Mouse (Mus musculus): ENCODE data around the gene BC017158. TPM values are rescaled to one million over a fixed set of nuclear protein-coding genes. Genes with fewer than 3 reads are reported as not detected.

Gene BC017158
- polyA plus RNA-seq, 1 experiment from 2014 or later, result 36.3 TPM

DNA sequence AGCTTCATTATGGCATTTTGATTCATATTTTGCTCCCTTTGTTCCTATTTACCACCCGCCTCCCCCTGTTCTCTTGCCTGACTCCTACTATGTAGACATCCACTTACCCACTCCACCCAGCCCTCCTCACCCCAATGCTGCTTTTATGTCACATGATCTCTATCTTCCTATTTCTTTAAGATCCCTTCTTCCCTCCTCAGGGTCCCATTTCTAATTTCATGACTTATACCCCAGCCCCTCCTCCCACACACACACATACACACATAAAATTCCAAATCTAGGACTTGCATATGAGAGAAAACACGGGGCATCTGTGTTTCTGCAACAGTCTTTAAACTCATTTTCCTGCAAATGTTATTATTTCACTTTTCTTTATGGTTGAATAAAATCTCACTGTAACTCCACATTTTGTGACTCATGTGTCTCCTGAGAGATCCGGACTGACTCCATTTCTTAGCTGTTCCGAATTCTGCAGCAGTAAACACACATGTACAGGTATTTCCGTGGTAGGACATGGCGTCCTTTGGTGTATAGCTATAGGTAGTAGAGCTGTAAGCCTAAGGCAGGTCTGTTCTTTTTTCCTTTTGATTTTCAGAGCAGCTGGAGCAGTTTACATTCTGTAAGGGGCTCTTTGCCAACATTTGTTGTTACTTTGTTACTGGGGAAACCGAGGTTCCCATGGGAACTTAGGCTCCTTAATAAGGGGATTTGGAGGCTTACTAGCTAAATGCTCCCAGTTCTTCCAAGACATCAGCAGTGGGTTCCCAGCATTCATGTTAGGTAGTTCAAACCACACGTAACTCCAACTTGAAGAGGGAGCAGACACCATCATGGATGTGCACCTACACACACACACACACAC lies 742 bp upstream of the BC017158 start:
- no peaks in the 10 kb centered on the region for H3K9me3 ChIP-seq (ENCODE audit: control insufficient read depth, low read length)
- peak overlapping the region; percentile 100 for H3K4me3 ChIP-seq (ENCODE audit: low read length)
- H3K27ac ChIP-seq (ENCODE audit: low read length), result peak overlapping the region; percentile 94; the same call in 1 of the 2 replicates
- no peak for ATAC-seq (ENCODE audit: low read depth)
- peak overlapping the region; percentile 99 for H3K9ac ChIP-seq (ENCODE audit: low read length)
- no peaks in the 10 kb centered on the region for H3K27me3 ChIP-seq (ENCODE audit: control insufficient read depth, insufficient read depth, low read depth, low read length)
- H3K36me3 ChIP-seq (ENCODE audit: control insufficient read depth, insufficient read depth, low read length), result no peaks in the 10 kb centered on the region
- 68% methylated on average over 8 of the region's 8 CpGs for WGBS
- H3K4me2 ChIP-seq (ENCODE audit: low read depth, low read length), result peak overlapping the region; percentile 89
- H3K4me1 ChIP-seq (replicated peaks; ENCODE audit: control insufficient read depth, insufficient read depth, low read length), result peaks cover 18% of the 10 kb centered on the region

DNA sequence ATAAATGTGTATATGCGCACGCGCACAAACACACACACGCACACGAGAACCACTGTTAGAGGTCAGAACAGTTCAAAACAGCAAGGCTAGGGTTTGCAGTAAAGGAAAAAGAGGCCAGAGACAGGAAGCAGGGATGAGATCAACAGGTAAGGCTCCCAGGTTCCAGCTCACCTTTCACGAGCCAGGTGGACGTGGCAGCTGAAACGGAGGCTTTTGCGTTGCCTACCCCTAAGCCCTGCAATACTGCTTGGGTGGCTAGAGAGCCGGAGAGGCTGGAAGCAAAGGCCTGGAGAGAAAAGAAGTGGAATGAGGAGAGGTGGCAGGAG lies 716 bp downstream of the BC017158 start:
- Histone ChIP-seq H3K9me3 (ENCODE audit: control insufficient read depth, low read length) (no peaks in the 10 kb centered on the region), H3K36me3 (ENCODE audit: control insufficient read depth, insufficient read depth, low read length) (no peaks in the 10 kb centered on the region; the same call in 1 of the 2 replicates), H3K27me3 (ENCODE audit: control insufficient read depth, insufficient read depth, low read depth, low read length) (no peaks in the 10 kb centered on the region), H3K27ac (ENCODE audit: low read length) (peak overlapping the region; percentile 94), H3K4me3 (ENCODE audit: low read length) (peak overlapping the region; percentile 100), H3K4me2 (ENCODE audit: low read depth, low read length) (peak overlapping the region; percentile 89), H3K9ac (ENCODE audit: low read length) (peak overlapping the region; percentile 99), H3K4me1 (replicated peaks; ENCODE audit: control insufficient read depth, insufficient read depth, low read length) (peaks cover 18% of the 10 kb centered on the region)
- WGBS, result 30% methylated on average over 10 of the region's 10 CpGs
- ATAC-seq (ENCODE audit: low read depth), result no peak; the same call in 1 of the 2 replicates

DNA sequence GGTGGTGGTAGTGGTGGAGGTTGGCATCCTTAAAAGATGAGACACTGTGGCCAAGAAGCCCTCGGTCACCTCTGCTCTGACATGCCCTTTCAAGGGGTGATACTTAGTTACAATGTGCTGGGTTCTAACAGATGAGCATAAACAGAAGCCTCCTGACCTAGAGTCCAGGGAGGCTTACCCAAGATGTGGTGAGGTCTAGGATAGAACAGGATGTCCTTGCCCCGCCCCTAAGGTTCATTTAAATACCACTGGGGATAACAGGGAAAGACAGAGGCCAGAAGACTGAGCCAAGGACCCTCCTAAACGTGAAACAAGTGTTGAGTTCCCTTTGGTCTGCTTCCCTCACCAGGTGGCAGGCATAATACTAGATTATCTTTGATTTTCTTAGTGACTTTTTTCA lies 1.5 kb downstream of the BC017158 start:
- ATAC-seq (ENCODE audit: low read depth), result no peak
- 58% methylated on average over 3 of the region's 3 CpGs for WGBS

DNA sequence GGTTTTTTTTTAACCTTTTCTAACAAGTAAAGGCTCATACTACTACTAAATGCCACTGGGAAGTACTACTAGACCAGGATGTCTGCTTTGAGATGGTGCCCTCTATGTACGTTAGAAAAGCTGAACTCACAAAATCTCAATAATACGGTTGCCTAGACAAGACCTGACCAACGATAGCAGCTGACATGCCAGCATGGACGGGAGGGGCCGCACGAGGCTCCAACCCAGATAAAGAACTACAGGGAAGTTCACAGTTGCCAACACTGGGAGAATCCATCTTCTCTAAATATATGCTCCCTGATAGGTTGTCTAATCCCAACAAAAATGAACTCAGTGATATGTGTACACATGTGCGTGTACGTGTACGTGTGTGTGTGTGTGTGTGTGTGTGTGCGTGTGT lies 3.2 kb downstream of the BC017158 start:
- Histone ChIP-seq H3K9ac (ENCODE audit: low read length) (no peak overlapping the region), H3K4me2 (ENCODE audit: low read depth, low read length) (no peak overlapping the region), H3K4me3 (ENCODE audit: low read length) (no peak overlapping the region), H3K27ac (ENCODE audit: low read length) (no peak overlapping the region), H3K27me3 (ENCODE audit: control insufficient read depth, insufficient read depth, low read depth, low read length) (no peaks in the 10 kb centered on the region), H3K9me3 (ENCODE audit: control insufficient read depth, low read length) (no peaks in the 10 kb centered on the region), H3K36me3 (ENCODE audit: control insufficient read depth, insufficient read depth, low read length) (no peaks in the 10 kb centered on the region; the same call in 1 of the 2 replicates), H3K4me1 (replicated peaks; ENCODE audit: control insufficient read depth, insufficient read depth, low read length) (peaks cover 18% of the 10 kb centered on the region)
- no peak for ATAC-seq (ENCODE audit: low read depth)
- 89% methylated on average over 10 of the region's 10 CpGs for WGBS

More for the DNA sequence above, 1.5 kb downstream of the BC017158 start:
- Histone ChIP-seq H3K4me1 (replicated peaks; ENCODE audit: control insufficient read depth, insufficient read depth, low read length) (peaks cover 18% of the 10 kb centered on the region), H3K9ac (ENCODE audit: low read length) (no peak overlapping the region), H3K27ac (ENCODE audit: low read length) (no peak overlapping the region), H3K36me3 (ENCODE audit: control insufficient read depth, insufficient read depth, low read length) (no peaks in the 10 kb centered on the region; the same call in 1 of the 2 replicates), H3K9me3 (ENCODE audit: control insufficient read depth, low read length) (no peaks in the 10 kb centered on the region), H3K27me3 (ENCODE audit: control insufficient read depth, insufficient read depth, low read depth, low read length) (no peaks in the 10 kb centered on the region), H3K4me2 (ENCODE audit: low read depth, low read length) (no peak overlapping the region; the same call in 1 of the 2 replicates), H3K4me3 (ENCODE audit: low read length) (peak overlapping the region; percentile 100; the same call in 1 of the 2 replicates)

DNA sequence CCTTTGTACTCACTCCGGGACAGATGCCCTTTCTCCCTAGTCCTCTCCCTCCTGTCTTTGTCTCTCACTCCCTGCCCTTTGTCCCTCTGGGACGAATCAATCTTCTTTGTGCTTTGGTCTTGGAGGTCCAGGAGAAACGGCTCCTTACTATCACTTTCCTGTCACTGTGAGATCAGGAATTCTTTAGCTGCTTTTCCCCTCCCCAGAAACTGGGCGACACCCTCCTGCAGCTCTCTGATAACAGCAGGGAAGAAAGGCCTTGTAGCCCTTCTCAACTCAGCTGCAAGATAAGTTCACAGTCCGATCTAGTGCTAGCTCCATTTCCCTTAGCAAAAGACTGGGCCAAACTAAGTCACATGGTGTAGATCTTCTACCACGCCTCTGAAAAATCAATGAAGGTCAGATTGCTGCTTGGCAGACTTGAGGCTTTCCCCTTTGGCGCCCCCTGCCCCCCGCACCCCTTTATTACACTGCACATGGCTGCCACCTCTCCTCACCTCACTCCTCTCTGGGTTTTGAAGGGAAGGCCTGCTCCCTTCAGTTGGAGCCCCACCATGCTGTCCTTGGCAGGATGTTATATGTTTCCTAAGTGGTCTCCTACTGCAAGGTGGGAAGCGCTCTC lies 8.9 kb downstream of the BC017158 start:
- ATAC-seq (ENCODE audit: low read depth), result peak; percentile 60; the same call in 1 of the 2 replicates
- H3K36me3 ChIP-seq (ENCODE audit: control insufficient read depth, insufficient read depth, low read length), result peaks cover 11% of the 10 kb centered on the region
- H3K4me2 ChIP-seq (ENCODE audit: low read depth, low read length), result no peak overlapping the region

DNA sequence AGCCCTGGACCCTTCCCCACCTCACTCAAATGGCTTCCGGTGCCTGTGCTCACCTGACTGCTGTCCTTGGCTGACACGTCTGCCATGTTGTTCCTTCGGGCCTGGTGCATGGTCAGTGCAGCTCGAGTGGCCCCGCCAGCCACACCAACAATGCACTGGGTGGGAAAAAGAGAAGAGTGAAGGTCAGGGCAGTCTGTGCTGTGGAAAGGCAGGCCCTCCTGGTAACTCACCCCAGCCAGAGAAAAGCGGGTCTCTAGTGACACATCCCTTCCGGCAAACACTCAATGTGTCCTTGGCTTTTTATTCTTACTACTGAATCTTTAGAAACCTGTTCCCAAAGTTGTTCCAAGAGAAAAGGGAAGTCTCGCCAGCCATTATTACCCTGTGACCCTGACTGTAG lies 12.9 kb downstream of the BC017158 start:
- no peak for ATAC-seq (ENCODE audit: low read depth)
- H3K9me3 ChIP-seq (ENCODE audit: control insufficient read depth, low read length), result no peaks in the 10 kb centered on the region
- H3K36me3 ChIP-seq (ENCODE audit: control insufficient read depth, insufficient read depth, low read length), result peaks cover 17% of the 10 kb centered on the region
- no peak overlapping the region for H3K4me2 ChIP-seq (ENCODE audit: low read depth, low read length)
- peaks cover 5% of the 10 kb centered on the region; the same call in 1 of the 2 replicates for H3K4me1 ChIP-seq (replicated peaks; ENCODE audit: control insufficient read depth, insufficient read depth, low read length)
- H3K27me3 ChIP-seq (ENCODE audit: control insufficient read depth, insufficient read depth, low read depth, low read length), result no peaks in the 10 kb centered on the region
- no peak overlapping the region for H3K27ac ChIP-seq (ENCODE audit: low read length)
- no peak overlapping the region for H3K9ac ChIP-seq (ENCODE audit: low read length)
- 81% methylated on average over 8 of the region's 8 CpGs for WGBS
- H3K4me3 ChIP-seq (ENCODE audit: low read length), result no peak overlapping the region

More for the DNA sequence above, 8.9 kb downstream of the BC017158 start:
- H3K4me1 ChIP-seq (replicated peaks; ENCODE audit: control insufficient read depth, insufficient read depth, low read length), result peaks cover 5% of the 10 kb centered on the region; the same call in 1 of the 2 replicates
- 17% methylated on average over 9 of the region's 9 CpGs for WGBS
- H3K4me3 ChIP-seq (ENCODE audit: low read length), result no peak overlapping the region
- H3K27me3 ChIP-seq (ENCODE audit: control insufficient read depth, insufficient read depth, low read depth, low read length), result no peaks in the 10 kb centered on the region
- H3K27ac ChIP-seq (ENCODE audit: low read length), result no peak overlapping the region
- no peaks in the 10 kb centered on the region for H3K9me3 ChIP-seq (ENCODE audit: control insufficient read depth, low read length)
- H3K9ac ChIP-seq (ENCODE audit: low read length), result no peak overlapping the region

DNA sequence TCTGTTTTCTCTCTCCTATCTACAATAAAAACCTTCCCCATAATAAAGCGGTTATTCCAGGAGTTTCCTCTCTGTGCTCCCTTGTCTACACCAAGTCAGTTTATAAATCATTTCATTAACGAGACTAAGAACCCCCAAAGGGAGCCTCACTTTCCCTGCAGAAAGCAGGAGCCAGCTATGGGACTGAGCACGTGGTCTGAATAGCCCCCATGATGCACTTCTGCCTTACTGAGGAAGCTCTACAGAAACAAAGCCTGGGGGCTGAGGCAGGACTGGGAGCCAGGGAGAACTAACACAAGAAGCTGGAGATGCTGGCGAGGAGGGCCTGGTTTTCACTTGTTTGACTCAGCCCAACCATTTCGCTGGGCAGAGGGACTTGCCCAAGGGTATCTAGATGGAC lies 13.9 kb downstream of the BC017158 start:
- H3K9ac ChIP-seq (ENCODE audit: low read length), result no peak overlapping the region
- peaks cover 20% of the 10 kb centered on the region for H3K36me3 ChIP-seq (ENCODE audit: control insufficient read depth, insufficient read depth, low read length)
- H3K9me3 ChIP-seq (ENCODE audit: control insufficient read depth, low read length), result no peaks in the 10 kb centered on the region
- peak overlapping the region; percentile 41; the same call in 1 of the 2 replicates for H3K27ac ChIP-seq (ENCODE audit: low read length)
- ATAC-seq (ENCODE audit: low read depth), result no peak; the same call in 1 of the 2 replicates
- H3K27me3 ChIP-seq (ENCODE audit: control insufficient read depth, insufficient read depth, low read depth, low read length), result no peaks in the 10 kb centered on the region
- no peak overlapping the region for H3K4me2 ChIP-seq (ENCODE audit: low read depth, low read length)
- H3K4me3 ChIP-seq (ENCODE audit: low read length), result no peak overlapping the region
- peaks cover 2% of the 10 kb centered on the region; the same call in 1 of the 2 replicates for H3K4me1 ChIP-seq (replicated peaks; ENCODE audit: control insufficient read depth, insufficient read depth, low read length)
- WGBS, result 57% methylated on average over 5 of the region's 5 CpGs

DNA sequence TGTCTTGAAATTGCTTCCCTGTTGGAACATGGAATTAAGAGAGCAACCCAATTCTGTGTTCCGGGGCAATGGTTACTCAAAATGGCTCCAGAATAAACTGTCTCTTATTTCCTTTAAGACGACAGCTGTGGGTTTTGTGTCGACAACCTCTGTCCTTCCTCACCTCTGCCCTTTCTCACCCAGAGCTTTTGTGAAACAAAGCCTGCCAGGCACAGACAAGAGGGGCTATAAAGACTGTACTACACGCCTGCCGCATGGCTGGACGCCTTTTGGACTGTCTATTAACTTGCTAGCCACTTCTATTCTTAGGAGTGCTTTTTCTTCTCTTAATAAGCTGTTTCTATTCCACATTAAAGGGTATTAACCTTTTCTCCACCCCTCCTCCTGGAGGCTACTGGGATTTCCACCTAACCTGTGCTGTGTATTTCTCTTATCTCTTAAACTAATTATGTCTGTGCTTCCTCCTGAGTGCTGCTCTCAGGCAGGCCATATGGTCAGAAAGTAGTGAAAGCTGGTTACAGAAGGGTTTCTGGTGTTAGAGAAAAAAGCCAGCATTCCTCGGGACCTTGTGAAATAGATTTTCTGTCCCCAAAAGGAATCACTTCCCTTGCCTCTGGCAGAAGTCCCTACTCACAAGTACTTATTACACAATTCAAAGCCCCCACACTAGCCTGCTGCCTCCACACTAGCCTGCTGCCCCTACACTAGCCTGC lies 15.3 kb downstream of the BC017158 start:
- no peak overlapping the region for H3K4me3 ChIP-seq (ENCODE audit: low read length)
- 32% methylated on average over 7 of the region's 7 CpGs for WGBS
- H3K9ac ChIP-seq (ENCODE audit: low read length), result no peak overlapping the region
- peak; percentile 89 for ATAC-seq (ENCODE audit: low read depth)
- H3K27me3 ChIP-seq (ENCODE audit: control insufficient read depth, insufficient read depth, low read depth, low read length), result no peaks in the 10 kb centered on the region
- no peaks in the 10 kb centered on the region for H3K4me1 ChIP-seq (replicated peaks; ENCODE audit: control insufficient read depth, insufficient read depth, low read length)
- H3K27ac ChIP-seq (ENCODE audit: low read length), result peak overlapping the region; percentile 82
- no peak overlapping the region for H3K4me2 ChIP-seq (ENCODE audit: low read depth, low read length)
- peaks cover 17% of the 10 kb centered on the region for H3K36me3 ChIP-seq (ENCODE audit: control insufficient read depth, insufficient read depth, low read length)
- no peaks in the 10 kb centered on the region for H3K9me3 ChIP-seq (ENCODE audit: control insufficient read depth, low read length)

DNA sequence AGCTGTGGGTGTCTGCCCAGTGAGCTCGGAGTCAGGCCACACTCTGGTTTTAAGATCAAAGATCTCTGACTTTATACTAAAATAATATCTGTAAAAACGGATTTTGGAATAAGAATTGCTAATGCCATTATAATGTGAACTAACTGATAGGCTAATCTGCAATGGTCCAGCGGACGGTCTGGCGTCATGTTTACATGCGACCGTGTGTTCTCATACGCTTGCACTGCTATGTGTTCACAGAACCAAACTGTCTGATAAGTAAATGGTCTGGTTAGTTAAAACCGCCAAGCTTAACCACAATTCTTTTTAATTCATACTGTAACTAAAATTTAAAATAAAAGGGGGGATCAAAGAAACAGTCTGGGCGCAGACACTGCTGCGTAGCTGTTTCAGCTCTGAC lies 16.2 kb downstream of the BC017158 start:
- H3K27ac ChIP-seq (ENCODE audit: low read length), result peak overlapping the region; percentile 64; the same call in 1 of the 2 replicates
- no peaks in the 10 kb centered on the region for H3K27me3 ChIP-seq (ENCODE audit: control insufficient read depth, insufficient read depth, low read depth, low read length)
- H3K4me2 ChIP-seq (ENCODE audit: low read depth, low read length), result no peak overlapping the region
- H3K4me3 ChIP-seq (ENCODE audit: low read length), result no peak overlapping the region
- H3K36me3 ChIP-seq (ENCODE audit: control insufficient read depth, insufficient read depth, low read length), result peaks cover 15% of the 10 kb centered on the region
- no peak for ATAC-seq (ENCODE audit: low read depth)
- H3K9me3 ChIP-seq (ENCODE audit: control insufficient read depth, low read length), result no peaks in the 10 kb centered on the region
- WGBS, result 84% methylated on average over 11 of the region's 11 CpGs
- H3K9ac ChIP-seq (ENCODE audit: low read length), result no peak overlapping the region
- H3K4me1 ChIP-seq (replicated peaks; ENCODE audit: control insufficient read depth, insufficient read depth, low read length), result no peaks in the 10 kb centered on the region
